Mouse (Mus musculus) cerebellum, adult 2 months (tissue): ENCODE measurements at regions not wholly inside any gene's neighbourhood (a gene's known extent, or its start where the extent isn't known, plus 50 kb on each side); places are given as distances from the start of the nearest gene placed in this dataset.

Experiments
- CTCF ChIP-seq: fragments of 200-500 bp; IDR thresholded peaks from 2 replicates; pipeline ENCODE4 v1.5.1; 2011; ENCODE audit warnings: low read depth, mild to moderate bottlenecking, control low read depth, low read length, moderate library complexity, borderline replicate concordance; ENCODE audit not compliant: insufficient read depth
- POLR2A ChIP-seq: fragments of 200-500 bp; IDR thresholded peaks from 2 replicates; pipeline ENCODE4 v1.6.1; 2011; ENCODE audit warnings: low read length, control low read depth, borderline replicate concordance; ENCODE audit not compliant: insufficient read depth

GRCm38 (mm10) chr9:89836454-89837245 is 73.1 kb upstream of the Rasgrf1 start:
- TF ChIP-seq POLR2A (no peak), CTCF (no peak)
